Mouse (Mus musculus): ENCODE results near the gene Myo1h. TPM values are rescaled to one million over a fixed set of nuclear protein-coding genes. Genes with fewer than 3 reads are reported as not detected.

The Myo1h gene
- total RNA-seq, 2 experiments from 2014 or later = 0.10 to 0.21 TPM

GRCm38 (mm10) chr5:114296693-114297631, 8.0 kb downstream of the Myo1h start:
- peak; percentile 32 for DNase-seq

DNA sequence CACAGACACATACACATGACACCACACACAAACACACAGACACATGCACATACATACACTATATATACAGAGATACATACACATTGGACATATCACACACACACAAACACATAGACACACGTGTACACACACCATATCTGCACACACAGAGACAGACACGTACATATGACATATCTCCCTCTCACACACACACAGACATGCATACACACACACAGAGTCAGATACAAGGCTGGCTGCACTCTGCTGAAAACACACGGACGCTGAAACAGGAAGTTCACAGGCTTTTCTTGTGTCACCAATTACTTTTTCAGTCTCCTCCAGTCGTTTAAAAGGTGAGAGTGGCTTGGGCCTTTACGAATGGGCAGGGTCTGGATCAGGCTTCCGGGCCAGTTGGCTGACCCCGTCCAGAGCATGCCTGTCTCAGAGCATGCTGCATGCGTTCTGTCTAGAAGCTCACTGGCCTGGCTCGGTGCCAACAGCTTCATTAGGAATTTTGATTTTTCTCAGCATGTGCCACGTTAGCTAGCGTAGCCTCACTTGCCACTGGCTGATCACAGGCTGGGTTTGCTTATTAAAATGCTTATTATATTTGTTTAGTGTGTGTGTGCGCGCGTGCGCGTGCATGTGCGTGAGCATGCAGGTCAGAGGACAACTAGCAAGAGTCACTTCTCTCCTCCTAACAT, 9.4 kb downstream of the Myo1h start:
- no peak for DNase-seq

GRCm38 (mm10) chr5:114299156-114299855, 10.3 kb downstream of the Myo1h start:
- no peak for DNase-seq

- DNase-seq = no peak
These were observed 11.1 kb downstream of the Myo1h start for GRCm38 (mm10) chr5:114299883-114300610.

GRCm38 (mm10) chr5:114303166-114303565, 14.2 kb downstream of the Myo1h start:
- DNase-seq = no peak

- no peak for DNase-seq
These were observed 17.5 kb downstream of the Myo1h start for GRCm38 (mm10) chr5:114306496-114306895.

DNA sequence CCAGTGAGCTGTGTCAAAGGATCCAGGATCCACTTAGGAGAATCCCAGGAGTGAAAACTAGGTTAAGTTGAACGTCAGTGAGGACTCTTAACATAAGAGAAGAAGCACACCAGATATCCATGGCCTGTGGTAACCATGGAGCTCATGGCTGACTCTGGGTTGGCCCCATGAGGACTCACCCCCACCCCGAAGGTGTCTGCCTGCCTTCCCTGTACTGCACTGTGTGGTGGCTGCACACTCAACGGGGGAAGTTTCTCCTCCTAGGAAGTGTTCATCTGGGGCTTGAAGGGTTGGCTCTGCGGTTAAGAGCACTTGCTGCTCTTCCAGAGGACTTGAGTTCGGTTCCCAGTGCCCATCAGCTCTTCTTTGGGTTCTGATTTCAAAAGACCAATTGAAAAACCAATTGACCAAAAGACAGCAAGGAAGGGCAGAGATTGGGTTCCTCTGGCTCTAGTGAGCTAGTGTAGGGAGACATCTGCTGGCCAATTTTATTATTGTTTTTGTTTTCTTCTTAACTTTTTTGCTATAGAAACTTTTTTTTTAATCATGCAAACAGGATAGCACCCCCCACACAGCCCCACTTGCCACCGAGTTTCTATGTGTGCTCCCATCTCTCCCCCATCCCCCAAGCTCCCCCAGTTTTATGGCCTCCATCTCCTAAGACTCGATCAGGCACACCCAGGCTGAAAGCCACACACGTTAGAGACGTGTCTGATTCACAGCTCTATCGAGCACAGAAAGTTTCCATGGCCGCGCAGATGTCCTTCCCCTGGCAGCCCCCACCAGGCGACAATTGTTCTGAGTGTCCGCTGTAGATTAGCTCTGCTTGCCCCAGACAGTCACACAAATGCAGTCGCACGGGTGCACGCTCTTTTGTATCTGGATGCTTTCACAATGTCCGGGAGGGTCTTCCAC, 20.1 kb downstream of the Myo1h start:
- DNase-seq = no peak

- DNase-seq = no peak
These were observed 20.7 kb downstream of the Myo1h start for GRCm38 (mm10) chr5:114309680-114310036.

DNA sequence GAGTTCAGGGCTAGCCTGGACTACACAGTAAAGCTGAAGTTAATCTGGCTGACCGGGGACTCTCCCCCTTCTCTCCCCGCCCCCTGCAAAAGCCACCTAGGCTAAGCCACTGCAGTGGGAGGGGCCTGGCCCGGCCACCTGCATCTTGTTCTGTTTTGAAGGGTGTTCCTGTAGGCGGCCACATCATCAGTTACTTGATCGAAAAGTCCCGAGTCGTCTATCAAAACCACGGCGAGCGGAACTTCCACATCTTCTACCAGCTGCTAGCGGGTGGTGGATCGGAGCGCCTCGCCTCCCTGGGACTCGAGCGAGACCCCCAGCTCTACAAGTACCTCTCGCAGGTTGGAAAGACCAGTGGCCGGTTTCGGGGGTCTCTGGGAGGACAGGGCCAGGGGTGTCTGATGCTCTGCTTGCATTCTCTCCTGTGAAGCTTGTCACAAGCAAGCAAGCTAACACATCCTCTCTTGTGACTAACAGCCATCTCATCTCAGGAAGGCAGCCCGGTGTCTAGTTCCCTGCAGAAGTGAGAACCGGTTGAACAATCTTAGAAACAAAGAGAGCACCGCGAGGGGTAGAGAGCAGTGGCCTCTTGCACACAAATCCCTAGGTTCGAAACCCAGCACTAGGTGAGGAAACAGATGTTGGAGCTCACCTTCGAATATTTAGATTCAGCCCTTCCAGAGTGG, 34.3 kb downstream of the Myo1h start:
- no peak for DNase-seq

DNA sequence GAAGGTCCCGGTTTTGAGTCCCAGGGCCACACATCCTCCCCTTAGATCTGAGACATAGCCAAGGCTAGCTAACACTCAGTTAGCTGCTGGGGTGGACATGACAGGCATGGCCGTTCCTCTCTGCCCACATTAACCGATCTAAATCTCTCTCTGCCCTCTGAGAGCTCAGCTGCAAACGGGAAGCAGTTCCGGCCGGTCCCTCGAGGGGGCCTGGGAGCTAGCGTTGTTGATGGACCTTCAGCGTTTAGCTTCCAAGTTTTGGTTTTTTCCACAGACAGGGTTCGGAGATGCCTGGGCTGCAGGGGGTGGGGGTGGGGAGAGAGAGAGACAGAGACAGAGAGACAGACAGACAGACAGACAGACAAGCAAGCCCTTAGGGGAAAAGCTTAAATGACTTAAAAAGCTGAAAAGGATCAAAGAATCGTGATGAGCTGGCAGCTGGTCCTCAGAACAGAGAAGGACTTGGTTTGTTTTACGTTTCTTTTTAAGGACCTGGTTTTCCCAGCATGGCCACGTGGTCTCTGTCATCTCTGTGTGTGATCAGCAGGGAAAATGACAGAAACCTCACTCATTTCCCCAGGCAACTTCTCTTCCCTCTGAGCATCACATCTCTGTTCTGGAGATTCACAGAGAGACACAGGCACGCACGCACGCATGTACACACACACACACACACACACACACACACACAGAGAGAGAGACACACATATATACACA, 35.0 kb downstream of the Myo1h start:
- no peak for DNase-seq

DNA sequence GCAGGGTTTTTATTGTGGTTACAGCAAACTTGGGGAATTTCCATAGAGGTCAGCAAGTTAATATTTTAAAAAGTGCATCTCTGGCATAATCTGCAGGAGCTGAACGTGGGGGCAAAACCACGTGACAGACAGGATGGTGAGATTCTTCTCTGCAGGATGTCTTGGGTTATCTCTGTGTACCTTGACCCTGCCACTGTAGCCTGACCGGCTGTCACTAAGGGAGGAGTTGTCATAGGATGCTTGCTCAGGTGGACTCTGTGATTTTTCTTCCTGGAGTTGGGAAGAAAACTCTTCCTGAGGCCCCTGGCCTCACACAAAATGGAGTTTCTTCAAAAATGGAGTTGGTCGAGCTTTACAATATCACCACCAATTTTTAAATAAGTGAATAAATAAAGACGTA, 54.0 kb downstream of the Myo1h start:
- no peak for DNase-seq

DNA sequence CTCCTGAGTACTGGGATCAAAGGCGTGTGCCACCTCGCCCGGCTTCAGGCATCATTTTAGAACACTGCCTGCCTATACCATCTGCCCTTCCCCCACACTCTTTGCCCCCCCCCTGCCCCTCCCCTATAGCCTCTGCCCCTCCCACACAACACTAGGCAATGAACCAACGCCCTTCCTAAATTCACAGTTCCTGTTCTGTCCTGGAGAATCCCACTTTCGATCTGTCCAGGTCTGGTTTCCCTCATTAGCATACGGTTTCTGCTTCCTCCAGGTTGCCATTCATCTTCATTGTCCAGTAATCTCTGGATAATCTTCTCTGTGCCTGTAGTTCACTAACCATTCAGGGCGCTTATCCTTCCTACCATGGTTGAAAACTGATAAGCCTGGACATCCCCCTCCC, 54.6 kb downstream of the Myo1h start:
- no peak for DNase-seq

- no peak for DNase-seq
These were observed 56.6 kb downstream of the Myo1h start for GRCm38 (mm10) chr5:114345538-114345937.

DNA sequence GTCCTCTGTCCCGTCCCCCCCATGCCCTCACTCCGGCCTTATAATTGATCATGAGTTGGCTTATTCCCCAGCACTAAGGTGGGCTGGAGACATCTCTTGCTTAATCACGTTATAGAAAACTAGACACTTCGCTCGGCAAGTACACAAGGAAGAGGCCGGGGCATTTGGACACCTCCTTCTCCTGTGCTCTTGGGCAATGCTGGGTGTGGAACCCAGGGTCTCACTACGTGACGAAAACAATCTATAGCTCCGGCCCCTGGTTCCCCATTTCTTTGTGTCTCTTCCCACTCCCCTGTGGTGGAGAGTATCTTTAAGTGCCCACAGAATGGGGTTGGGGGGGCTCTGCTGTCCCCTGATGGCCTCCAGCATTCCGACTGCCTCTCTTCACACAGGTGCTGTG, 58.0 kb downstream of the Myo1h start:
- no peak for DNase-seq

- DNase-seq = no peak
These were observed 62.5 kb downstream of the Myo1h start for GRCm38 (mm10) chr5:114351490-114351889.

DNA sequence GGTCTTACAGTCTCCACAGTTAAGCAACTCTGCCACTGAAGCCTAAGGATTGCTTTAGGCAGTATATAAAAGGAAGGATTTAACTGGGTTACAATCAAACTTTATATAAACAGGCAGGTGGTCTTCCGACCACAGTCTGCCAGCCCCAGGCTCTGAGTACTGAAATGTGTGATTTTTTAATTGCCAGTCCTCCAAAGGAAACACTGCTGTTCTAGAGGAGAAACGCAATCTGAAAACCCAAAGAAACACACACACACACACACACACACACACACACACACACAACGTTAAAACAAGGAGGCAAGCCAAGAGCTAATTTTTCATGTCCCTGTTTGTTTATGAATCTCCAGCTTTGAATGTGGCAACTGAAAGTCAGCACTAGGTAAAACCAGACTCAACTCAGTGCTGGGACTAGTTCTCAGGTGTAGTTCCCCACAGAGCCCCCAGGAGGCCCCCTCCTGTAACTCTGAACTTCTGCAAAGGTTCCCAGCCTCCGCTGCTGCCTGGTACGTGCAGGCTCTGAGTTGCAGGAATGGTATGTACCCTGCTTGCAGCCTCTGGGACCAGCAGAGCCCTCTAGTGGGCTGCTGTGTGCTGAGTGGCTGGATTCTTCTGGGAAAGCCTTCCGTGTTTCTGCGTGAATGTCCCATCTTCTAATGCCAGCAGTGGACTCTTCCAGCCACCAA, 67.4 kb downstream of the Myo1h start:
- peak; percentile 77 for DNase-seq

DNA sequence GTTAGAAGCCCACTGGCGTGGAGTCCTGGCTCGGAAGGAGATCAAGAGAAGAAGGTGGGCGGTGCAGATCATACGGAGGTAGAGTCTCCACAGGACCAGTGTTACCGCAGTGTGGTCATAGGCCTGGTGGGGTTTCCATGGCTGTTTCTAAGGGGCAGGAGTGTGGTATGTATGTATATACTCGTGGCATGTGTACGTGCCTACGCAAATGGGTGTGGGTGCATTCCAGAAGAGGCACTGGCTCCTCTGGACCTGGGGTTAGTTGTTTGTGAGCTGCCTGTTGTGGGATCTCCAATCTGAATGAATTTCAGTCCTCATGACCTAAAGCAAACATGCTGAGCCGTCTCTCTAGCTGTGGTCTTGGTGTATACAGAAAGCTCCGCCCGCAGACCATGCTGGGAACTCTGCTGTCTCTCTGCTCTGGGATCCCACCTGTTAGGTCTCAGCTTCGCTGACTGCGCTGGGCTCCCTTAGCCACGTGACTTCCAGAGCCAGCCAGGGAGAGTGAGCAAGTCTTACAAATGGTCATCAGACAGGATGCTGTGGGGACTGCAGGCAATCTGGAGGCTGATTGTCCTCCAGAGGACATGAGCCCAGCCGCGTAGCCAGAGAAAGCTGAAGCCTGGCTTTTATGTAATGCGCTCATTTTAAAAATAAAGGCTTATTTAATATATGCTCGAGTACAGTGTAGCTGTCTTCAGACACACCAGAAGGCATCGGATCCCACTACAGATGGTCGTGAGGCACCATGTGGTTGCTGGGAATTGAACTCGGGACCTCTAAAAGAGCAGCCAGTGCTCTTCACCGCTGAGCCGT, 68.2 kb downstream of the Myo1h start:
- DNase-seq = peak; percentile 44

DNA sequence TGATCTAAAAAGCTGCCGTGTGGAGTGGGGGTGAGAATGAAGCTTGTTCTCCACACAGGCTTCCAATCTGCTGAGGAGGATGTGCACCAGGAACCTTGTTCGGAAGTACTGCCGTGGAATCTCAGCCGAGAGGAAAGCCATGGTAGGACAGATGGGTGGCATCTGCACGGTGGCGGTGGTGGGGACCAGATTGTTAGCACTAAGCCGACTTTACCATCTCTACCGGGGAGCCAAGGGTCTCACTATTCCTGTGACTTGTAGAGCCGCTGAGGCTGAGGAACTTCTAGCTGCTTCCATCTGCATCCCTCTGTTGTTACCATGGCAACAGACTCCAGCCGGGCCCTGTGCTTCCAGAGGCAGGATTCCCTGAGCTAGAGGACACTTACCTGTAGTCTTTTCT, 69.9 kb downstream of the Myo1h start:
- no peak for DNase-seq
